Mouse (Mus musculus) kidney, postnatal 10 days (tissue): ENCODE data around the gene Gcdh.

Experiments
- DNase-seq: peaks from one replicate; pipeline ENCODE4 v3.0.0; 2021; ENCODE audit warnings: mixed read lengths

Gene Gcdh

GRCm38 (mm10) chr8:84893709-84894134 is at the start of gene Gcdh:
TSS of gene Gcdh (minus strand) at chr8:84893921.
- peak; percentile 93 for DNase-seq

- DNase-seq = no peak
Measured at GRCm38 (mm10) chr8:84937620-84938485, 44.1 kb upstream of the Gcdh start.

- DNase-seq = peak; percentile 71
Measured at GRCm38 (mm10) chr8:84936962-84937546, 43.3 kb upstream of the Gcdh start, which contains the start of gene Mast1. TSS of gene Mast1 (minus strand) at chr8:84937359.

GRCm38 (mm10) chr8:84936041-84936961 is 42.6 kb upstream of the Gcdh start:
- DNase-seq = no peak

GRCm38 (mm10) chr8:84935489-84935888 is 41.8 kb upstream of the Gcdh start:
- peak; percentile 12 for DNase-seq

- no peak for DNase-seq
Measured at GRCm38 (mm10) chr8:84934860-84935259, 41.1 kb upstream of the Gcdh start.

GRCm38 (mm10) chr8:84933767-84934559 is 40.2 kb upstream of the Gcdh start:
- DNase-seq = no peak

- no peak for DNase-seq
Measured at GRCm38 (mm10) chr8:84930582-84930981, 36.9 kb upstream of the Gcdh start.

GRCm38 (mm10) chr8:84928456-84929306 is 35.0 kb upstream of the Gcdh start:
- peak; percentile 85 for DNase-seq

- no peak for DNase-seq
Measured at GRCm38 (mm10) chr8:84927513-84927912, 33.8 kb upstream of the Gcdh start.

GRCm38 (mm10) chr8:84925557-84925956 is 31.8 kb upstream of the Gcdh start:
- DNase-seq = no peak

GRCm38 (mm10) chr8:84921596-84921995 is 27.9 kb upstream of the Gcdh start:
- DNase-seq = no peak

- no peak for DNase-seq
Measured at GRCm38 (mm10) chr8:84918646-84919045, 24.9 kb upstream of the Gcdh start.

- DNase-seq = no peak
Measured at GRCm38 (mm10) chr8:84917781-84918180, 24.1 kb upstream of the Gcdh start.

GRCm38 (mm10) chr8:84915269-84915668 is 21.5 kb upstream of the Gcdh start:
- DNase-seq = no peak

- DNase-seq = peak; percentile 28
Measured at GRCm38 (mm10) chr8:84913960-84914359, 20.2 kb upstream of the Gcdh start.

GRCm38 (mm10) chr8:84913502-84913900 is 19.8 kb upstream of the Gcdh start:
- DNase-seq = no peak

- peak; percentile 79 for DNase-seq
Measured at GRCm38 (mm10) chr8:84912895-84913501, 19.3 kb upstream of the Gcdh start.

- DNase-seq = no peak
Measured at GRCm38 (mm10) chr8:84912391-84912790, 18.7 kb upstream of the Gcdh start.

- no peak for DNase-seq
Measured at GRCm38 (mm10) chr8:84911854-84912253, 18.1 kb upstream of the Gcdh start.

- DNase-seq = no peak
Measured at GRCm38 (mm10) chr8:84910551-84910950, 16.8 kb upstream of the Gcdh start.
